Mouse (Mus musculus) left cerebral cortex, adult 2 months (tissue): ENCODE data around the gene Parp4. TPM values are rescaled to one million over a fixed set of nuclear protein-coding genes. Genes with fewer than 3 reads are reported as not detected.

Source experiments
- DNase-seq, 2 experiments: peaks; one replicate each; pipeline ENCODE4 v3.0.0; 2021 to 2022; ENCODE audit warnings: low spot score in 2 of 2, mixed read lengths in 1 of 2; ENCODE audit errors: extremely low spot score in 1 of 2
- H3K27ac ChIP-seq: fragments of 200-600 bp; 2 replicates; pipeline ENCODE4 v1.8.1; 2022
- H3K4me3 ChIP-seq: fragments of 200-600 bp; 2 replicates; pipeline ENCODE4 v1.8.1; 2022
- CTCF ChIP-seq: fragments of 200-600 bp; IDR thresholded peaks from 2 replicates; pipeline ENCODE4 v1.8.1; 2022; ENCODE audit warnings: antibody characterized with exemption, mild to moderate bottlenecking, moderate library complexity
- intact Hi-C: fragments of 180-260 bp; cut with DNase I; formaldehyde crosslinking; loops from one replicate; pipeline ENCODE4 v1.15.1; 2025
- total RNA-seq, 2 experiments: library from RNA; stranded (reverse); gene quantifications; 2 replicates each; pipeline ENCODE4 v1.2.3; 2021

Gene Parp4
- total RNA-seq, 2 experiments from 2014 or later = 4.6 to 5.8 TPM

GRCm38 (mm10) chr14:56695495-56695894, 120.1 kb downstream of the Parp4 start:
- no peak for TF ChIP-seq CTCF
- intact Hi-C loops = no loop called here
- H3K27ac ChIP-seq = no peak overlapping the region
- H3K4me3 ChIP-seq = no peak overlapping the region
- DNase-seq = no peak

GRCm38 (mm10) chr14:56697836-56698235, 122.4 kb downstream of the Parp4 start:
- TF ChIP-seq CTCF = no peak
- DNase-seq = no peak
- Histone ChIP-seq H3K27ac (no peak overlapping the region), H3K4me3 (no peak overlapping the region)
- intact Hi-C loops = no loop called here

- Histone ChIP-seq H3K4me3 (no peak overlapping the region), H3K27ac (no peak overlapping the region)
- no peak for TF ChIP-seq CTCF
- no peak for DNase-seq
- intact Hi-C loops = no loop called here
These were observed 127.2 kb downstream of the Parp4 start for GRCm38 (mm10) chr14:56702644-56703043.

- H3K27ac ChIP-seq = no peak overlapping the region
- DNase-seq = no peak
- intact Hi-C loops = no loop called here
- no peak overlapping the region for H3K4me3 ChIP-seq
- no peak for TF ChIP-seq CTCF
These were observed 130.3 kb downstream of the Parp4 start for GRCm38 (mm10) chr14:56705687-56706086.

Other genes starting within 250 kb of the Parp4 start
- gene Atp12a, start 210.6 kb upstream of the Parp4 start, total RNA-seq = under 1 TPM; 0.09 to 0.27 TPM
- gene Rnf17, start 173.0 kb upstream of the Parp4 start, total RNA-seq = 1 to 10 TPM in 1 of 2 experiments, under 1 TPM in 1; 0.70 to 1.0 TPM
- 1 to 10 TPM; 2.3 to 3.5 TPM for gene Cenpj, start 194 bp upstream of the Parp4 start, total RNA-seq
- gene Mphosph8, start 92.6 kb downstream of the Parp4 start, total RNA-seq = 10 to 100 TPM; 47.7 to 61.4 TPM
- 10 to 100 TPM; 54.8 to 60.5 TPM for gene Pspc1, start 202.7 kb downstream of the Parp4 start, total RNA-seq
- 10 to 100 TPM; 29.3 to 30.4 TPM for gene Zmym5, start 236.1 kb downstream of the Parp4 start, total RNA-seq